Mouse (Mus musculus): ENCODE results near the gene Ldb3. TPM values are rescaled to one million over a fixed set of nuclear protein-coding genes. Genes with fewer than 3 reads are reported as not detected.

Gene Ldb3
- polyA plus RNA-seq, 1 experiment from 2014 or later: 0.99 TPM

DNA sequence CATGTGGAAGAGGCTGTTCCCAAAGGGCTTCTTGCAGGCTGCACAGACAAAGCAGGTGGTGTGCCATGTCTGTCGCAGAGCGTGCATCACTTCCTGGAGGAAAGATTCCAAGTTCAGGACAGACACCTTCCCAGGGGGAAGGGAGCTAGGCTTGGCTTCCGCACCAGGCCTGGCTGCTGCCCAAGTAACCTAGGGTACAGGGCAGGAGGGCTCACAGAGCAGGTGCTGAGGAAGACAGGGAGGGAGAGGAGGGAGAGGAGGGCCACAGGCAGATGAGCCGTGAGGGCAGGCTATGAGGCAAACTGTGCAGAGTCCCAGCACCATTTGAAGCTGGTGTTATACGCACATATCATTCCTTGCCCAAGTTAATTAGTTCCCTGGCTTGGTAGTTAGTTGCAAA, 46.6 kb downstream of the Ldb3 start:
- no peaks in the 10 kb centered on the region for H3K27me3 ChIP-seq (ENCODE audit: control insufficient read depth, insufficient read depth, low read depth, low read length)
- WGBS: 81% methylated on average over 5 of the region's 5 CpGs
- no peak overlapping the region for H3K4me2 ChIP-seq (ENCODE audit: low read length)
- no peaks in the 10 kb centered on the region for H3K9me3 ChIP-seq (replicated peaks; ENCODE audit: control insufficient read depth, low read length, poor library complexity, severe bottlenecking)
- no peak overlapping the region for H3K4me3 ChIP-seq (ENCODE audit: low read depth, low read length)
- no peak for ATAC-seq
- no peak overlapping the region for H3K9ac ChIP-seq (ENCODE audit: low read depth, low read length)
- no peaks in the 10 kb centered on the region for H3K36me3 ChIP-seq (ENCODE audit: control insufficient read depth, insufficient read depth, low read length)
- no peaks in the 10 kb centered on the region for H3K4me1 ChIP-seq (ENCODE audit: control insufficient read depth, insufficient read depth, low read length)
- H3K27ac ChIP-seq (ENCODE audit: low read length): no peak overlapping the region

DNA sequence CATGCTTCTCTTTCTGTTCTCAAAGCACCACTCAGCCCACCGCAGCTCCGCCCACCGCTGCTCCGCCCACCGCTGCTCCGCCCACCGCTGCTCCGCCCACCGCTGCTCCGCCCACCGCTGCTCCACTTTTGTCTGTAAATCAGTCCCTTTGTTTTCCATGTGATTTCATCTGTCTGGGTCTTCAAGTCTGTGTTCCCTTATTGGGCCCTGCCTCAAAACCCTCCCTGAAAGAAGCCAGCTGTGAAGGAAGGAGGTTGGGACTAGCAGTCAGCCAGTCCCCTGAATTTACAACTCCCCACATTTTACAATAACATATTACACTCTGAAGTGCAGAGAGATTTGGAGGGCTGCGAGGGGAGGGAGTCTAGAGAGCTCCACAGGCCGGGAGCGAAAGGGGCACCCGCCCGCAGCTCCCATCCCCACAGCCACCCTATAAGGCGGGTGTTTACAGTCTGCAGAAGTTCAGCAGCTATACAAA, 47.8 kb downstream of the Ldb3 start:
- Histone ChIP-seq H3K4me2 (ENCODE audit: low read length) (0 out of 2 replicates have a peak overlapping the region, but pooled peaks have one; percentile 8), H3K27me3 (ENCODE audit: control insufficient read depth, insufficient read depth, low read depth, low read length) (no peaks in the 10 kb centered on the region), H3K36me3 (ENCODE audit: control insufficient read depth, insufficient read depth, low read length) (no peaks in the 10 kb centered on the region), H3K9me3 (replicated peaks; ENCODE audit: control insufficient read depth, low read length, poor library complexity, severe bottlenecking) (no peaks in the 10 kb centered on the region), H3K27ac (ENCODE audit: low read length) (no peak overlapping the region), H3K9ac (ENCODE audit: low read depth, low read length) (no peak overlapping the region), H3K4me3 (ENCODE audit: low read depth, low read length) (no peak overlapping the region), H3K4me1 (ENCODE audit: control insufficient read depth, insufficient read depth, low read length) (no peaks in the 10 kb centered on the region)
- 23% methylated on average over 11 of the region's 17 CpGs for WGBS
- ATAC-seq: no peak

DNA sequence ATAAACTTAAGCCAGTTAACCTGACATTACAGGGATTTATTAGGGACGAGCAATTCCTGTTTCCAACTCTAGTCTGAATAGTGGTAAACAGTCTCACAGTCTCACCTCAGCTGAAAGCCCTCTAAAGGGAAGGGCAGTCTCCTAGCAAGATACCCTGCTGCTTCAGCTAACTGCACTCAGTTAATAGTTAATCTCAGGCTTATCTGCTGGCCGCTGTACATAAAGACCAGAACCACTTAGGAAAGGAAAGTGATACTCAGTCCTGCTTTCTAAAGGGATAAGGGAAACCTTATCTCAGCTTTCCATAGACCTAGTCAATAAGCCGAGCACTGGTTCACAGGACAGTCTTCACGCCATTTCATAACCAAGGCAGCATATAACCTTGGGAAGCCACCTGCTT, 52.6 kb downstream of the Ldb3 start:
- Histone ChIP-seq H3K4me3 (ENCODE audit: low read depth, low read length) (no peak overlapping the region), H3K9ac (ENCODE audit: low read depth, low read length) (no peak overlapping the region), H3K27ac (ENCODE audit: low read length) (no peak overlapping the region), H3K4me2 (ENCODE audit: low read length) (no peak overlapping the region), H3K27me3 (ENCODE audit: control insufficient read depth, insufficient read depth, low read depth, low read length) (no peaks in the 10 kb centered on the region), H3K36me3 (ENCODE audit: control insufficient read depth, insufficient read depth, low read length) (no peaks in the 10 kb centered on the region), H3K4me1 (ENCODE audit: control insufficient read depth, insufficient read depth, low read length) (no peaks in the 10 kb centered on the region), H3K9me3 (replicated peaks; ENCODE audit: control insufficient read depth, low read length, poor library complexity, severe bottlenecking) (no peaks in the 10 kb centered on the region; the same call in 1 of the 2 replicates)
- no peak for ATAC-seq
- 71% methylated on average over 4 of the region's 4 CpGs for WGBS

DNA sequence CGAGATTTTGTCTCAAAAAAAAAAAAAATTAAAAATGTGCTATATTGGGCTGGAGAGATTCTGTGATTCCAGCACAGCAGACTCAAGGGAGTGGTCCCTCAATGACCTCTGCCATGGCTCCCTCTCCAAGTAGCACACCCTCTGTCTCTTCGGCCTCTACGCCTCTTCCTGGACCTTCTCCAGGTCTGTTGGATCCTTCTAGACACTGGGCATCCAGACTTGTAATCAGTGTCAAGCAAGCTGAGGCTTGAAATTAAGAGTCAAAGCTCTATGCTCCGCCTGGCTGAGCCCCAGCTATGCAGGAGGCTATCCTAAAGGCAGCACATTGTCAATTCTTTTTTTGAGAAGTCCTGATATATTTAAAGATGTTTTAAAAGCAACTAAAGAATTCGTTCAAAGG, 54.9 kb downstream of the Ldb3 start:
- no peaks in the 10 kb centered on the region for H3K4me1 ChIP-seq (ENCODE audit: control insufficient read depth, insufficient read depth, low read length)
- no peak for ATAC-seq
- no peak overlapping the region for H3K4me3 ChIP-seq (ENCODE audit: low read depth, low read length)
- H3K9me3 ChIP-seq (replicated peaks; ENCODE audit: control insufficient read depth, low read length, poor library complexity, severe bottlenecking): no peaks in the 10 kb centered on the region; the same call in 1 of the 2 replicates
- WGBS: 83% methylated on average over 5 of the region's 5 CpGs
- no peak overlapping the region for H3K27ac ChIP-seq (ENCODE audit: low read length)
- no peaks in the 10 kb centered on the region for H3K27me3 ChIP-seq (ENCODE audit: control insufficient read depth, insufficient read depth, low read depth, low read length)
- H3K36me3 ChIP-seq (ENCODE audit: control insufficient read depth, insufficient read depth, low read length): no peaks in the 10 kb centered on the region
- H3K4me2 ChIP-seq (ENCODE audit: low read length): no peak overlapping the region
- H3K9ac ChIP-seq (ENCODE audit: low read depth, low read length): no peak overlapping the region

DNA sequence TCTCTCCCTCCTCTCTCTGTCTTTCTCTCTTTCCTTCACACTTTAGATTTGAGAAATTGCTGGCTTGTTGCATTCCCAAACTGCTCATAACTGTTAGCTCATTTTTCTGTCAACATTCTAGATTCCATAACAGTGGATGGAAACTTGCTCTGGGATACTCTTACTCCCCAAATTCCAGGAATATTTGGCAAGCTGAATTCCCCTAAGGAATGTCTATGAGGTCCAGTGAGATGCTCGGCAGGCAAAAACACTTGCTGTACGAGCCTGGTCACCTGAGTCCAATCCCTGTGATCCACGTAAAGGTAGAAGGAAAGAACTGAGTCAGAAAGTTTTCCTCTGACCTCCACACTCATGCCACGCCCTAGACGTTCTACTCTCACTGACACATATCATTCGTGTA, 55.9 kb downstream of the Ldb3 start:
- no peaks in the 10 kb centered on the region for H3K4me1 ChIP-seq (ENCODE audit: control insufficient read depth, insufficient read depth, low read length)
- no peaks in the 10 kb centered on the region; the same call in 1 of the 2 replicates for H3K27me3 ChIP-seq (ENCODE audit: control insufficient read depth, insufficient read depth, low read depth, low read length)
- H3K9me3 ChIP-seq (replicated peaks; ENCODE audit: control insufficient read depth, low read length, poor library complexity, severe bottlenecking): no peaks in the 10 kb centered on the region; the same call in 1 of the 2 replicates
- no peak overlapping the region for H3K4me3 ChIP-seq (ENCODE audit: low read depth, low read length)
- H3K27ac ChIP-seq (ENCODE audit: low read length): no peak overlapping the region
- H3K4me2 ChIP-seq (ENCODE audit: low read length): no peak overlapping the region
- H3K36me3 ChIP-seq (ENCODE audit: control insufficient read depth, insufficient read depth, low read length): no peaks in the 10 kb centered on the region
- H3K9ac ChIP-seq (ENCODE audit: low read depth, low read length): no peak overlapping the region
- no peak for ATAC-seq
- 88% methylated on average over 6 of the region's 6 CpGs for WGBS

DNA sequence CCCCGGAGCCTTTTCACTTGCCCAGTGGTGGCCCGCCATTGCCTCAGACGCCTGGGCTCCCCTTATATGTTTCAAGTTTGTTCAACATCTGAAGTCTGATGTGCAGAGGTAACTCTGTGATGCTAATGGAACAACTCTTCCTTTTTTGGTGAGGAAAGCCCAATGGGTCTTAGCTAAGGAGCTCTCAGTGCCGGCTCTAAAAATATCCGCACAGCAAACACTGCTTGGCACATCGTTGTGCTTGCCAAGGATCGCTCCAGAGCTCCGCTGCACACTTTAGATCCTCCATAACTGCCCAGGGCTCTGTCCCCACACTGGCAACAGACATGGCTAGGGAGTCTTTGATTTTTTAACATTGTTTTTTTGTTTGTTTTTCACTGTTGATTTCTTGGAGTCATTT, 59.7 kb downstream of the Ldb3 start:
- Histone ChIP-seq H3K36me3 (ENCODE audit: control insufficient read depth, insufficient read depth, low read length) (no peaks in the 10 kb centered on the region), H3K27ac (ENCODE audit: low read length) (no peak overlapping the region), H3K4me2 (ENCODE audit: low read length) (no peak overlapping the region; the same call in 1 of the 2 replicates), H3K9me3 (replicated peaks; ENCODE audit: control insufficient read depth, low read length, poor library complexity, severe bottlenecking) (no peaks in the 10 kb centered on the region), H3K9ac (ENCODE audit: low read depth, low read length) (no peak overlapping the region), H3K4me1 (ENCODE audit: control insufficient read depth, insufficient read depth, low read length) (no peaks in the 10 kb centered on the region), H3K4me3 (ENCODE audit: low read depth, low read length) (no peak overlapping the region), H3K27me3 (ENCODE audit: control insufficient read depth, insufficient read depth, low read depth, low read length) (no peaks in the 10 kb centered on the region; the same call in 1 of the 2 replicates)
- WGBS: 59% methylated on average over 8 of the region's 8 CpGs
- no peak for ATAC-seq

DNA sequence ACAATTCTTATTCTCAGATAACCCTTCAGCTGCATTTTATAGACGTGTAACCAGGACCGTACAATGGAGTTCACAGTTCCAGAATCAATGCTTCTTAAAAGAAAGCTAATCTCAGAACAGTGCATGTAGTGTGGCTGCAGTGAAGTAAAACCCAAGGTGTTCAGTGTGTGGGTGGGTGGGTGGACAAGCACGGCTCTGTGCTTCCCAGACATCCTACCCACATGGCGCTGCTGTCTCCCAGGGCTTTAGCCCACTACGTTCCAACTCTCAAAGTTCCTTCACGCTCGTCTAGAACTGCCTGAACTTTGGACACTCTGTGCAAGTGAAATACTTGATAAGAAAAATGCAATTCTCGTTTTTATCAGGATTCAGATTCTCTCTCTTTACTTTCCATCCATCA, 65.8 kb downstream of the Ldb3 start, which contains the start of gene 9230112D13Rik:
TSS of gene 9230112D13Rik (minus strand) at position 101 of the 400 bp plus-strand sequence.
- Histone ChIP-seq H3K27ac (ENCODE audit: low read length) (no peak within 1 kb of the TSS), H3K4me1 (ENCODE audit: control insufficient read depth, insufficient read depth, low read length) (no peaks in the 10 kb centered on the region), H3K27me3 (ENCODE audit: control insufficient read depth, insufficient read depth, low read depth, low read length) (no peaks in the 10 kb centered on the region), H3K4me3 (ENCODE audit: low read depth, low read length) (no peak within 1 kb of the TSS), H3K36me3 (ENCODE audit: control insufficient read depth, insufficient read depth, low read length) (no peaks in the 10 kb centered on the region), H3K4me2 (ENCODE audit: low read length) (no peak within 1 kb of the TSS), H3K9me3 (replicated peaks; ENCODE audit: control insufficient read depth, low read length, poor library complexity, severe bottlenecking) (no peaks in the 10 kb centered on the region), H3K9ac (ENCODE audit: low read depth, low read length) (no peak within 1 kb of the TSS)
- WGBS: 88% methylated on average over 8 of the region's 8 CpGs
- no peak for ATAC-seq

DNA sequence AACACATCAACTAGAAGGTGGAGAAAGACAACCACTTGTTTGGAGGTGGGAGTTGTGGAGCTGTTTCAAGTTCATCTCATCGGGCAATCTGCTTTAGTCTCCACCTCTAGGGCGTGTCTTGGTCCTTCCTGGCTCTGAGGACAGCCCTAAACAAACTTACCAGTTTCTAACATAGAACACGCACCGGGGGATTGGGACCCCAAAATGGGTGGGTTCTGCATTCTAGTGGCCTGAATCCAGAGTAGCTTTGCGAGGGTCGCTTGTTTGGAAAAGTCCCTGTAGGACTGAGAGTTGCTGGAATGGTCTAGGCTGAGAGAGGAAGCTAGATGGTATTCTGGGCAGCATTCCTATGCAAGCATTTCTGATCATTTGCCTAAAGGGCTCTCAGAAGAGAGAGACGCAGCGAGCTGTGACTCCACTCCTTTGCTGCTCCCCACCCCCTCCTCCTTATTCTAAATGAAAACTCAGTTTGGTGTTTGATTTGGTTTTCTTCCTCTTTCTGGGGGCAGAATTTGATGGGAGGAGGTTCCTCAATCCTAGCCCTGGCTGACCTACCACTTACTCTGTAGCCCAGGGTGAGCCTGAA, 70.4 kb downstream of the Ldb3 start:
- Histone ChIP-seq H3K4me2 (ENCODE audit: low read length) (no peak overlapping the region), H3K9me3 (replicated peaks; ENCODE audit: control insufficient read depth, low read length, poor library complexity, severe bottlenecking) (no peaks in the 10 kb centered on the region), H3K4me1 (ENCODE audit: control insufficient read depth, insufficient read depth, low read length) (no peaks in the 10 kb centered on the region; the same call in 1 of the 2 replicates), H3K4me3 (ENCODE audit: low read depth, low read length) (no peak overlapping the region), H3K27ac (ENCODE audit: low read length) (no peak overlapping the region), H3K27me3 (ENCODE audit: control insufficient read depth, insufficient read depth, low read depth, low read length) (no peaks in the 10 kb centered on the region), H3K9ac (ENCODE audit: low read depth, low read length) (no peak overlapping the region), H3K36me3 (ENCODE audit: control insufficient read depth, insufficient read depth, low read length) (no peaks in the 10 kb centered on the region)
- no peak for ATAC-seq
- WGBS: 92% methylated on average over 8 of the region's 8 CpGs

DNA sequence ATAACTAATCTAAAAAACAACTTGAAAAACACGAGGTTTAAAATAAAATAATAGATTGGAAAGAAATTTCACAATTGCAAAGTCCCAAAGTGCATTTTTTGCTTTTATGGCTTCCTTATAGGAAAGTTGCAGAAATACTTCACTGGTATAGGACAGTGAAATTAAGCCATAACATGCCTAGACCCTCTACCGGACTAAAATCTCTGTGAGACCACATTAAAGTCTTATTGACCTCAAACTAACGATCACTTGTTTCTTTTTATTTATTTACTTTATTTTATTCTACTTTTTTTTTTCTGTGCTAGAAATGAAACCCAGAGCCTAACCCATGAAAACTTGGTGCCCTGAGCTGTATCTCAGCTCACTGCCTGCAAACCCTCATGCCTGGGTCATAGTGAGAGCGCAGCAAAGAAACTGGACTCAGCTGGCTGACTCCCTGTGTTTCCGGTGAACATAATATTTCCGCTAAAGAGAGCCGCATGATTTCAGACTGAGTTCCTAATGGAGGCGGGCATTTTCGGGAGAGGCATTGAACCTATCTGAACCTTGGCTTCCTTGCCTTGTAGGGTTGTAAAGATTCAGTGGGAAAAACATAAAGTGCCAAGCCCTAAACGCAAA, 71.4 kb downstream of the Ldb3 start:
- Histone ChIP-seq H3K4me1 (ENCODE audit: control insufficient read depth, insufficient read depth, low read length) (no peaks in the 10 kb centered on the region; the same call in 1 of the 2 replicates), H3K36me3 (ENCODE audit: control insufficient read depth, insufficient read depth, low read length) (no peaks in the 10 kb centered on the region), H3K27ac (ENCODE audit: low read length) (no peak overlapping the region), H3K27me3 (ENCODE audit: control insufficient read depth, insufficient read depth, low read depth, low read length) (no peaks in the 10 kb centered on the region), H3K4me2 (ENCODE audit: low read length) (no peak overlapping the region), H3K4me3 (ENCODE audit: low read depth, low read length) (no peak overlapping the region), H3K9ac (ENCODE audit: low read depth, low read length) (no peak overlapping the region), H3K9me3 (replicated peaks; ENCODE audit: control insufficient read depth, low read length, poor library complexity, severe bottlenecking) (no peaks in the 10 kb centered on the region)
- WGBS: 92% methylated on average over 10 of the region's 10 CpGs
- no peak for ATAC-seq

All from midbrain, embryonic 16.5 days (tissue).